Mouse (Mus musculus) gastrocnemius, adult 2 months (tissue): ENCODE results near the gene Rgs9. TPM values are rescaled to one million over a fixed set of nuclear protein-coding genes. Genes with fewer than 3 reads are reported as not detected.
"Not testable (repeated sequence)": the region's sequence is repeated elsewhere in the genome, so short reads cannot be mapped to it uniquely, and the experiment has no call there.

ENCODE experiments used
- DNase-seq: peaks from one replicate; pipeline ENCODE4 v3.0.0; 2022
- H3K27ac ChIP-seq: fragments of 200-600 bp; 2 replicates; pipeline ENCODE4 v1.8.1; 2022; ENCODE audit warnings: mild to moderate bottlenecking
- H3K4me3 ChIP-seq: fragments of 200-600 bp; 2 replicates; pipeline ENCODE4 v1.8.1; 2022; ENCODE audit warnings: mild to moderate bottlenecking, moderate library complexity
- CTCF ChIP-seq: fragments of 200-600 bp; IDR thresholded peaks from 2 replicates; pipeline ENCODE4 v1.8.1; 2022; ENCODE audit warnings: antibody characterized with exemption, mild to moderate bottlenecking, moderate library complexity
- intact Hi-C: fragments of 180-260 bp; cut with DNase I; formaldehyde crosslinking; loops from one replicate; pipeline ENCODE4 v1.15.1; 2025
- total RNA-seq, 2 experiments: library from RNA; stranded (reverse); gene quantifications; 2 replicates each; pipeline ENCODE4 v1.2.3; 2021

Gene Rgs9
- total RNA-seq, 2 experiments from 2014 or later: 0.13 to 0.20 TPM

- no peak for TF ChIP-seq CTCF
- intact Hi-C loops: no loop called here
- no peak overlapping the region for H3K27ac ChIP-seq
- no peak overlapping the region for H3K4me3 ChIP-seq
- no peak for DNase-seq
Measured at GRCm38 (mm10) chr11:109292056-109292455, 5.9 kb downstream of the Rgs9 start.

- intact Hi-C loops, H3K27ac ChIP-seq, DNase-seq, H3K4me3 ChIP-seq: not testable (repeated sequence)
Measured at GRCm38 (mm10) chr11:109289378-109289777, 8.6 kb downstream of the Rgs9 start.

GRCm38 (mm10) chr11:109284811-109285210 lies 13.1 kb downstream of the Rgs9 start:
- no peak for TF ChIP-seq CTCF
- DNase-seq: no peak
- Histone ChIP-seq H3K27ac (no peak overlapping the region), H3K4me3 (no peak overlapping the region)
- intact Hi-C loops: no loop called here

GRCm38 (mm10) chr11:109278186-109278585 lies 19.7 kb downstream of the Rgs9 start:
- Histone ChIP-seq H3K27ac (no peak overlapping the region), H3K4me3 (no peak overlapping the region)
- no peak for DNase-seq
- TF ChIP-seq CTCF: no peak
- intact Hi-C loops: no loop called here

GRCm38 (mm10) chr11:109271399-109271798 lies 26.5 kb downstream of the Rgs9 start:
- DNase-seq: no peak
- TF ChIP-seq CTCF: no peak
- H3K27ac ChIP-seq: no peak overlapping the region
- intact Hi-C loops: no loop called here
- no peak overlapping the region for H3K4me3 ChIP-seq

- intact Hi-C loops: no loop called here
- Histone ChIP-seq H3K27ac (no peak overlapping the region), H3K4me3 (no peak overlapping the region)
- no peak for DNase-seq
- TF ChIP-seq CTCF: no peak
Measured at GRCm38 (mm10) chr11:109270366-109270765, 27.6 kb downstream of the Rgs9 start.

- Histone ChIP-seq H3K27ac (no peak overlapping the region), H3K4me3 (no peak overlapping the region)
- intact Hi-C loops: no loop called here
- no peak for TF ChIP-seq CTCF
- no peak for DNase-seq
Measured at GRCm38 (mm10) chr11:109269662-109270341, 28.1 kb downstream of the Rgs9 start.

GRCm38 (mm10) chr11:109269283-109269661 lies 28.7 kb downstream of the Rgs9 start:
- Histone ChIP-seq H3K4me3 (no peak overlapping the region), H3K27ac (no peak overlapping the region)
- intact Hi-C loops: no loop called here
- DNase-seq: no peak
- no peak for TF ChIP-seq CTCF

GRCm38 (mm10) chr11:109266161-109266910 lies 31.6 kb downstream of the Rgs9 start:
- DNase-seq: no peak
- no peak for TF ChIP-seq CTCF
- intact Hi-C loops: no loop called here
- H3K27ac ChIP-seq: no peak overlapping the region
- H3K4me3 ChIP-seq: no peak overlapping the region

GRCm38 (mm10) chr11:109264159-109264768 lies 33.7 kb downstream of the Rgs9 start:
- intact Hi-C loops: no loop called here
- no peak for TF ChIP-seq CTCF
- DNase-seq: no peak

GRCm38 (mm10) chr11:109260561-109260960 lies 37.4 kb downstream of the Rgs9 start:
- intact Hi-C loops: no loop called here
- no peak overlapping the region for H3K27ac ChIP-seq

More at GRCm38 (mm10) chr11:109264159-109264768, 33.7 kb downstream of the Rgs9 start:
- no peak overlapping the region for H3K4me3 ChIP-seq
- no peak overlapping the region for H3K27ac ChIP-seq

GRCm38 (mm10) chr11:109258941-109259910 lies 38.7 kb downstream of the Rgs9 start:
- intact Hi-C loops: no loop called here
- no peak for TF ChIP-seq CTCF
- Histone ChIP-seq H3K27ac (no peak overlapping the region), H3K4me3 (no peak overlapping the region)
- DNase-seq: no peak

More at GRCm38 (mm10) chr11:109260561-109260960, 37.4 kb downstream of the Rgs9 start:
- no peak for TF ChIP-seq CTCF
- DNase-seq: no peak
- H3K4me3 ChIP-seq: no peak overlapping the region
